Mouse (Mus musculus) heart, adult 2 months (tissue): ENCODE results near the gene Rnf220.

Experiments used
- CTCF ChIP-seq: fragments of 200-600 bp; IDR thresholded peaks from 2 replicates; pipeline ENCODE4 v1.8.1; 2022; ENCODE audit warnings: antibody characterized with exemption, mild to moderate bottlenecking, moderate library complexity
- EP300 ChIP-seq: fragments of 200-500 bp; IDR thresholded peaks from 2 replicates; pipeline ENCODE4 v1.6.1; 2011; ENCODE audit warnings: low read depth, low read length, control low read depth; ENCODE audit not compliant: insufficient read depth
- POLR2A ChIP-seq: fragments of 200-500 bp; IDR thresholded peaks from 2 replicates; pipeline ENCODE4 v1.6.1; 2011; ENCODE audit warnings: mild to moderate bottlenecking, low read depth, low read length, control low read depth; ENCODE audit not compliant: insufficient read depth

DNA sequence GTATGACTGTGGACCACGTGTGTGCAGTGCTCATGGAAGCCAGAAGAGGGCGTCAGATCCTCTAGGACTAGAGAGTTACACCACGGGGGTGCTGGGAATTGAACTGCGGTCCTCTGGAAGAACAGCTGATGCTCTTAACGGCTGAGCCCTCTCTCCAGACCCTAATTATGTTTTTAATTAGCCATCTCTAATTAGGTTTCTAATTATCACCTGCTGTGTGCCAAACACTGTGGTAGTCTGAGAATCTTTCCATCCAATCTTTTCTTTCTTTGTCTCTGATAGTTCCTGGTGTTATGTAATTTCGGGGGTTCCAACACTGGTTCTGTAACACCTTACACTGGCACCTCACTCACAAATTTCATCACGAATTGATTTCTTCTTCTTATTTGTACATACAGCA lies 75.8 kb downstream of the Rnf220 start:
- TF ChIP-seq POLR2A = no peak
- no peak for TF ChIP-seq EP300
- TF ChIP-seq CTCF = no peak
